Mouse (Mus musculus): ENCODE data around the gene Cenpa.
A peak's percentile ranks its signal among the peaks of the same experiment; 100 is the strongest.

Cenpa gene

GRCm38 (mm10) chr5:30666391-30667195, at the start of gene Cenpa:
Gene Cenpa (plus strand): TSS chr5:30666777.
- DNase-seq (ENCODE audit: low read depth in 1 of 2, low spot score in 2 of 2) = peak; percentile 82 to 90

- DNase-seq (ENCODE audit: low read depth in 1 of 2, low spot score in 2 of 2) = no peak
Measured at GRCm38 (mm10) chr5:30617357-30617756, 49.2 kb upstream of the Cenpa start.

GRCm38 (mm10) chr5:30617851-30618250, 48.7 kb upstream of the Cenpa start:
- no peak for DNase-seq (ENCODE audit: low read depth in 1 of 2, low spot score in 2 of 2)

GRCm38 (mm10) chr5:30618376-30619003, 48.1 kb upstream of the Cenpa start:
- DNase-seq (ENCODE audit: low read depth in 1 of 2, low spot score in 2 of 2) = no peak

- DNase-seq (ENCODE audit: low read depth in 1 of 2, low spot score in 2 of 2) = no peak
Measured at GRCm38 (mm10) chr5:30619211-30619610, 47.4 kb upstream of the Cenpa start.

GRCm38 (mm10) chr5:30620567-30620966, 46.0 kb upstream of the Cenpa start:
- DNase-seq (ENCODE audit: low read depth in 1 of 2, low spot score in 2 of 2) = no peak

- no peak for DNase-seq (ENCODE audit: low read depth in 1 of 2, low spot score in 2 of 2)
Measured at GRCm38 (mm10) chr5:30621211-30621790, 45.3 kb upstream of the Cenpa start.

GRCm38 (mm10) chr5:30621844-30622176, 44.8 kb upstream of the Cenpa start:
- DNase-seq (ENCODE audit: low read depth in 1 of 2, low spot score in 2 of 2) = no peak

GRCm38 (mm10) chr5:30622177-30622840, 44.3 kb upstream of the Cenpa start:
- DNase-seq (ENCODE audit: low read depth in 1 of 2, low spot score in 2 of 2) = peak; percentile 29 to 35

- no peak for DNase-seq (ENCODE audit: low read depth in 1 of 2, low spot score in 2 of 2)
Measured at GRCm38 (mm10) chr5:30622841-30623185, 43.8 kb upstream of the Cenpa start.

- no peak for DNase-seq (ENCODE audit: low read depth in 1 of 2, low spot score in 2 of 2)
Measured at GRCm38 (mm10) chr5:30623380-30623779, 43.2 kb upstream of the Cenpa start.

GRCm38 (mm10) chr5:30624311-30624710, 42.3 kb upstream of the Cenpa start:
- DNase-seq (ENCODE audit: low read depth in 1 of 2, low spot score in 2 of 2) = no peak

- DNase-seq (ENCODE audit: low read depth in 1 of 2, low spot score in 2 of 2) = no peak
Measured at GRCm38 (mm10) chr5:30624908-30625307, 41.7 kb upstream of the Cenpa start.

GRCm38 (mm10) chr5:30625379-30625778, 41.2 kb upstream of the Cenpa start:
- DNase-seq (ENCODE audit: low read depth in 1 of 2, low spot score in 2 of 2) = no peak

GRCm38 (mm10) chr5:30626331-30627105, 40.1 kb upstream of the Cenpa start:
- DNase-seq (ENCODE audit: low read depth in 1 of 2, low spot score in 2 of 2) = no peak

GRCm38 (mm10) chr5:30628511-30628910, 38.1 kb upstream of the Cenpa start:
- no peak for DNase-seq (ENCODE audit: low read depth in 1 of 2, low spot score in 2 of 2)

GRCm38 (mm10) chr5:30630401-30630800, 36.2 kb upstream of the Cenpa start:
- DNase-seq (ENCODE audit: low read depth in 1 of 2, low spot score in 2 of 2) = no peak

GRCm38 (mm10) chr5:30632134-30632533, 34.4 kb upstream of the Cenpa start:
- DNase-seq (ENCODE audit: low read depth in 1 of 2, low spot score in 2 of 2) = no peak

GRCm38 (mm10) chr5:30636994-30637393, 29.6 kb upstream of the Cenpa start:
- no peak for DNase-seq (ENCODE audit: low read depth in 1 of 2, low spot score in 2 of 2)

- peak; percentile 66 to 74 for DNase-seq (ENCODE audit: low read depth in 1 of 2, low spot score in 2 of 2)
Measured at GRCm38 (mm10) chr5:30638041-30638440, 28.5 kb upstream of the Cenpa start.
